Mouse (Mus musculus) heart, postnatal 25 days (tissue): ENCODE results near the gene Rgs12. TPM values are rescaled to one million over a fixed set of nuclear protein-coding genes. Genes with fewer than 3 reads are reported as not detected.

Source experiments
- DNase-seq: peaks from one replicate; pipeline ENCODE4 v3.0.0; 2022; ENCODE audit warnings: low spot score
- intact Hi-C: fragments of 180-260 bp; cut with DNase I; formaldehyde crosslinking; loops from one replicate; pipeline ENCODE4 v1.15.1; 2025
- total RNA-seq, 2 experiments: library from RNA; stranded (reverse); gene quantifications; 2 replicates each; pipeline ENCODE4 v1.2.3; 2021

Rgs12 gene
- total RNA-seq, 2 experiments from 2014 or later, result 16.0 to 16.2 TPM

DNA sequence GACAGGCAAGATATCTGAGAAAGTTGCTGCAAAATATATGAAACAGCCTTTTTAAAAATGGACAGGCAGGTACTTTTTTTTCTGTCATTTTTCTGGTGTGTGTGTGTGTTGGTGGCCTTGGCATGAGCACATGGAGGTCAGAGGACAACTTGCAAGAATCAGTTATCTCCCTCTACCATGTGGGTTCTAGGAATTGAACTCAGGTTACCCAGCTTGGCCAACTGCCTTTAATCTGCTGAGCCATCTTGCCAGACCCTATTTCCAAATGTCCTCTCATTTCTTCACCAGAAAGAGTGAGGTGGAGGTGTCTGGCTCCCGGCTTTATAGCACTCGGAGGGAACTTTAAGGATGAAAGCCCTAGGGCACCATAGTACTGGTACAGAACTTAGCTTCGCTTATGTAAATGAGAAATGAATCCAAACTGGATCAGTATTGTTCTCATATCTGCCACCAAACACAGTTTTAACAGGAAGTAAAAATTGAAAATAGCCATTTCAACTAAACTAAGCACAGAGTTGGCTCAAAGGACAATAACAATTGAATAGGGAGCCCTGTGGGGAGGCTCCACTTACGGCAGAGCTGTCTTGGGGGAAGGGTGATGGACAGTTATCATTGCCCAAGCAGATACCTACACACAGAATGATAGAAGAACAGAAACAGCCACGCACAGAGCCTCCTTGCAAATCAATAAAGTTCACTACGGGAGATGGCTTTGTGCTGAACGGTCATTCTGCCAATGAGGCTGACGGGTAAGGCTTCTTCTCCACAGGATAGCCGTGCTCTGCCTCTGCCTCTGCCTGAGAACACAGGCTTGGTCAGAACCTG is 18.9 kb upstream of the Rgs12 start:
- no peak for DNase-seq
- intact Hi-C loops, result loop anchor here (5.0 kb wide), 1 partner anchor 107 kb away; no protein-coding TSS in a partner anchor

DNA sequence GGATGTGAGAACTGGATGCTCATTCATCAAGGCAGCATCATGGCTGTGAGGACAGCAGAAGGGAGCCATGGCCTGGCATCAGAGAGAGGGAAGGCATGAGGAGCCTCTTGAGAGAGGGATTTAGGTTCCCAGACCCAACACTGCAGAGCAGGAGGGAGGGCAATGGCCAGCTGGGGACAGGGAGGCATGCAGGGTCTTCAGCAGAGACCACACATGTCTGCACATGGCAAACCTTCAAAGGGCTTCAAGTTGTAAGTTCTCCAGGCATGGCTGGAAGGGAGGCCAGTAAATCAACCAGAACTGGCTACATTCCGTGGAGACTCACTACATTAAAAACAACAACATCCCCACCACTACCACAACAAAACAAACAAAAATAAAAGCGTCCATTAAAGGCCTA is 18.2 kb upstream of the Rgs12 start:
- intact Hi-C loops, result loop anchor here (5.0 kb wide), 1 partner anchor 106 kb away; no protein-coding TSS in a partner anchor
- no peak for DNase-seq

DNA sequence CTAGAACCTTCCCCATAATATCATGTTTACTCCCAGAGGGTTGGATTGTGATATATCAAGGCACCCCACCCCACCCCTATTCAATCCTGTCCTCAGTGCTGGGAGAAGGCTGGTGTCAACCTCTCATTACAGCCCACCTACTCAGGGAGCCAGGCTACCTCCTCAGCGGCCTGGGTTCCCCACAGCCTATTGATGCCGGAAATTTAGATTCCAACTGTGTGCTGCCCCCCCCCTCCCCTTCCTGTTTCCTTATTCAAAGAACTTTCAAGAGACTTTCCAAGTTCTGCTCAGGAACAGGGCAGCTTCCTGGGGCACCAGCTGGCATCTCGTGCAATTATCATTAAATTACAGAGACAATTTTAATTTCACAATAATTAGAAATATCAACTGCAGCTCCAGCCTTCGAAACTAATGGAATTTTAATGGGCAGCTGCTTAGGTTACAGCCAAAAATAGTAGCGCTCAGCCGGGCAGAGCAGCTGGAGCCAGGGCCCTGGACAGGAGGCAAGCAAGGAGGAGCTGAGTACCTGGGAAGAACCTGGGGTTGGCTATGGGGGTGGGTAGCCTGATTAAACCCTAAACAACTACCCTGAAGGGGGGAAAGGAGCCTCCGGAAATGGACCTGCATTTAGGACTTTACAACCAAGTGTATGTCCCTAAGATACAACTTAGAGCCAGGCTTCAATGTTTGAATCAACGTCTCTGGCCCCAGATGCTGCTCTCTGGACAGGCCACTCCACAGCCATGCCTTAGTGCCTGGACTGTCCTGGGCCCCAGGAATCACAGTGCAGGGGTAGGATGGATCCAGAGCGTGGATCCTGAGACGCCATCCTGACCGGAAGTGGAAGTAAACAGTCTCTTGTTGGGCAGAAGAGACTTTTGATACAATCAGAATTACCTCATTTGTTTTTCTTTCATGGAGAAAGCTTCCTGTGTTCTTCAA is 17.5 kb upstream of the Rgs12 start:
- DNase-seq, result no peak
- intact Hi-C loops, result loop anchor here (2.0 to 5.0 kb wide), 2 partner anchors 37 to 106 kb away; no protein-coding TSS in a partner anchor

DNA sequence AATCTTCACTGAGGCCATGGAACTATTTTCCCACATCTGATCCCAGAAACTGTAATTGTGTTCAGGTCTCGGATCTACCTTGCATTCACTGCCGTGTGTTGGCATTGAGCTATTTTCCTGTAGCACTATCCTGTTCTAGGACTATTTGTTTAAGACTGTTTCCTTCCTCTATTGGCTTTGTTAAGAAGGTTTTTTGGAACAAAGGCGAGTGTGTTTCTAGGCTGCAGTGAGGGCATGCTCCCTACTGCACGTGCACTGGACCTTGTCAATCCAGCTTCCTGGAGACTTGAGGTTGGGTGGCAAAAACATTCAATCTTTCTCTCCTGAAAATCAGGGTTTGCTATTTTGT is 16.8 kb upstream of the Rgs12 start:
- DNase-seq, result no peak
- intact Hi-C loops, result loop anchor here (2.0 to 5.0 kb wide), 2 partner anchors 36 to 105 kb away; no protein-coding TSS in a partner anchor

DNA sequence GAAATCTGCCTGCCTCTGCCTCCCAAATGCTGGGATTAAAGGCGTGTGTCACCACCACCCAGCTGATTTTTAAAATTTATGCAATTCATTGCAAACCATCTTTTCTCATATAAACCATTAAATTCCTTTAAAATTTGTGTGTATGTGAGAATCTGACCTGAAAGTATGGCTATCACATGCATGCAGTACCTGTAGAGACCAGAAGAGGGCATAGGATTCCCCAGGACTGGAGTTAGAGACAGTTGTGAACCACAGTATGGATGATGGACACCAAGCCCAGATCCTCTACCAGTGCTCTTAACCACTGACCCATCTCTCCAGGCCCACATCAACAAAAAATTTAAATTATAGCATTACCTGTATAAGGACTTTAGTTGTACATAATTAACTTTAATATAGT is 15.8 kb upstream of the Rgs12 start:
- no peak for DNase-seq
- intact Hi-C loops, result loop anchor here (2.0 to 5.0 kb wide), 2 partner anchors 35 to 104 kb away; no protein-coding TSS in a partner anchor

DNA sequence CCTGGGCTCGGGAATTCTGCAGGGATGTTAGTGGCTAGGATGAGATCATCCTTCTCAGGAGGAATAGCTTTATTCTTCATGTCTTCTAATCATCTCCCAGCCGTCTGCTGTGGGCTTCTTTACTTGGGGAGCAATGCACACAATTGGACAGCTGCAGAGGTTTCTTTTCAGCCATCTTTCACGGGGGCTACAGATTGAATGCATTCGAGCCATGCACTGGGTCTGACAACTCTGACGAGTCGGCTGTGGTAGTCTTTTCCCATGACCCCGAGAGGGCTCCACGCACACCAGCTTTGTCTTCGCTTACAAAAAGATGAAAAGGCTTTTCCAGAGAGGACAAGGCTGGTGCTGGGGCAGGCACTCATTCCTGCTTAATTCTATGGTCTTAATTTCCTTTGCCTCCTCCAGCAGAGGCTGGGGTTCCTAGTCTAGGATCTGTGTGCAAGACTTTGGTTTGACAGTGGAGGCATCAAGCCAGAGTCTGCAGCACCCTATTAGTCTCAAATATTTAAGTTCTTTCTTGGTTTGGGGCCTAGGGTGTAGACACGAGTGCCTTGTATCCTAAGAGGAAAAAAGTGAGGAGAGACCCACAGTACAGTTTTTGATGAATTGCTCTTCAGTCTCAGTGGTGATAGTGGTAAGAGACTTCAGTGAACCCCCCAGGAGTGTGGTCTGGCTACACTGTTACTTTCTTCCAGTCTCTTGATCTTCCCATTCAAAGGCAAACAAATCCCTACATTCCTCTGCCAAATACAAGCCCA is 7.4 kb upstream of the Rgs12 start:
- no peak for DNase-seq
- intact Hi-C loops, result no loop called here

DNA sequence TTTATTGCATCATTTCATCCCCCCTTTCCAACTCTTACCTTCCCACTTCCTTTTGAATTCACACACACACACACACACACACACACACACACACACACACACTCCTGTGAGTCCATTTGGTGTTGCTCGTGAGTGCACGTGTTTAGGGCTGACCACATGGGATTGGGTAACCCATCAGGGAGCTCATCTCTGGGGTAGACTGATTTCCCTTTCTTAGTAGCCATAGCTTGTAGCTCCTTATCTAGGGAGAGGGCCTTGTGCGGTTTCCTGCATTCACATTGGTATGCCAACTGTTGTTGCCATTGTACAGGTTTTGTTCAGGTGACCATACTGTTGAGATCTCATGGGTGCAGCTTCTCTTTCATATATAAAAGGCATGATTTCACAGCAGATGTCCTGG is 5.8 kb upstream of the Rgs12 start:
- intact Hi-C loops, result no loop called here
- DNase-seq, result no peak

DNA sequence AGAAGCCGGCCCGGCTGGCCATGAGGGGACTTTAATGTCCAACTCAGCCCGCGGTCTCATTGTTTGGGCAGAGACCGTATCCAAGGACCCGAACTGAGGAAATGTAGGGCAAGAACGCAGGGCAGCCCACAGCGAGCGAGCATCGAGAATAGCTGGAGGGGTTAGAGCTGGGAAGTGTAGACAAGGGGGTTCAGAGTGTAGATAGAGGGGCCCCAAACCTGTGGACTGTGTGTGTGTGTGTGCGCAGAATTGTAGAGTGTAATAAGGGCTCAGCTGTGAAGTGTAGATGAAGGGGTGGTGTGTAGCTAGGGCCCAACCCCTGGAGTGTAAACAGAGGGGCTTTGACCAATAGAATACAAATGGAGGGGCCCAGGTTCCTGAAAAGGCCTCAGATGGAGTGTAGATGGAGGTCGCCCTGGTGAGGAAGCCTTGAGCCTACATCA is 545 bp downstream of the Rgs12 start:
- intact Hi-C loops, result no loop called here
- no peak for DNase-seq

DNA sequence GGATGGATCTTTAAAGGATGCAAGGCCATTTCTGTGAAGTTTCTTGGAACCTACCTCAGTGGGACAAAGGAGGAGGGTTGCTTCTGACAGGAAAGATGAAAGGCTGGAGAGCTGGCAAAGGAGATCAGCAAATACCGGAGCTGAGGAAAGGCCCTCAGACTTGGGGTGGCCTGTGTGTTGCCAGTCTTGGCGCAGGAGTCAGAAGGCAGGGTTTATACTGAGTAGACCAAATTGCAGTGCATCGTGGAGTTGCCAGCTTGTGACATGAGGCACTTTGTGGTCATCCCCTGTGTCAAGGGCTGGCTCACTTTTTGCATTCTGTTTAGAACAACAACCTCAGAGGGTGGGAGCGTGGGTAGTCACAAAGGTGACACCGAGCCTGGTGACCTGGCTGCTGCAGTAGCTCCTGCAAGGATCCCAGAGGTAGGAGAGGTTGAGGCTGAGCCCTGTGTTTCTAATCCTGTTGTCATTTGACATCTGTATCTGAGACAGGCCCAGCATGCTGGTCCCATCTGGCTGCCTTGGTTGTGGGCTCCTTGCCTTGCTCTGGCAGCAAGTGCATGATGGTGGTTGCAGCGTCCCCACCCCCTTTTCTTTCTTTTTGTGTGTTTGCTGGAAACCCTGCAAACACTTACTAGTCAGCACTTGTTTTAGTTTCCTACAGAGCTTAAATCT is 1.4 kb downstream of the Rgs12 start:
- intact Hi-C loops, result no loop called here
- no peak for DNase-seq

DNA sequence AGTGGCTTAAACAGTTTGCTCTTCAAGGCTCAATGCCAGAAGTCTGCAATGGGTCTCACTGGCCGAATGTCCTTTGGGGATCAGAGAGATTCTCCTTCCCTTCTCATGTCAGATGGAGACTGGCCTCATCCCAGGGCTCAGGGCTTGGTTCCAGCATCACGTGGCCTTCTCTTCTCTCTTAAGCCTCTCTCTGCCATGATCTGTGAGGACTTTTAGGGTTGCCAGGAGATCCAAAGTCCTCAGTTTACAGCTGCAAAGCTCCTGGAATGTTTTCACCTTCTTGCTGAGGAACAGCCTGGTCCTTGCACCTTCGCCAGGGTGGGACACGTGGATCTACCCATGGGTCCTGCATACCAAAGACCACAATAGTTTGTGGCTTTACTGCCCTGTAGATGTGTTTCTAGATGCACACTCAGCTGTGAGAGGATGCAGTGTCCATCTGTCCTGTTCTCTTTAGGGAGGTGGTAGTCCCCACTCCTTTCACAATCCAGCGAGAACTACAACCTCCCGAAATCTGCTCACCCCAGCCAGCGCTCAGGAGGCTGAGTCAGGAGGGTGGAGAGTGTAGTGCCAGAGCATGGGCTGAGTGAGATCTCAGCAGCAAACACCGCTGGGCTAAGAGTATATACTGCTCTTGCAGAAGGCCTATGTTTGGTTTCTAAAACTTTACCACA is 2.1 kb downstream of the Rgs12 start:
- intact Hi-C loops, result no loop called here
- DNase-seq, result no peak

DNA sequence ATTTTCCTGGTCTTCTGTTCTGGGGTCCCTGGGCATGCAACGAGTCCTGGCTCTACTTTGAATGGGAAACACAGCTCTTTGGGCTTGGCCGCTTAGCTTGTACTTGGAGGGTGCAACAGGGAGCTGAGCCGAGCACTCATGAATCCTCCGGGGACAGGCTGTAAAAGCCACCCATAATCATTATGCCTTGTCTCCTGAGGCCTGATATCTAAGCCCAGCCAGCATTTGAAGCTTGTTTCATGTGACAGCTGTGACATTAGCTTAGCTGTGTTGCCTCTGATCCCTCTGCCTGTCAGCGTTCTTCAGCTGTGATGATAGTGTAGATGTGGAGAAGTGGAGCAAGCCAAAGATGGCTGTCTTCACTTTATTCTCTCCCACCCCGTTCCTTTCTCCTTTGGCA is 5.3 kb downstream of the Rgs12 start:
- intact Hi-C loops, result no loop called here
- DNase-seq, result no peak

DNA sequence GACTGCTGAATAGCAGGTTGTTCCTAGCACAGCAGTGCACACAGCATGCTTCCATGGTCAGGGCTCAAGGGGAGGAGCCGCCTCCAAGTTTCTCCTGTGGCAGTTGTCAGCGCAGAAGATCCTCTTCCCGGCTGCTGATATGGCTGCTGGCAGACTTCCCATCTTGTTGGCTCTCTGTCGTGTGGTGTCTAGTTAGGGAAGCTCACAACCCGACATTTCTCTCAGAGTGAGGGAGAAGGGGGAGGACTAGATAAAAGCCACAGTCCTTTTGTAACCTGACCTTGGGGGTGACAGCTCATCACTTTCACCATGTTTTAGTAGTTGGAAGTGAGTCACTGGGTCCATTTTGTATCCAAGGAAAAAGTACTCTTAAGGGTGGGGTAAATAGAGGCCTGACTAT is 6.4 kb downstream of the Rgs12 start:
- no peak for DNase-seq
- intact Hi-C loops, result no loop called here

DNA sequence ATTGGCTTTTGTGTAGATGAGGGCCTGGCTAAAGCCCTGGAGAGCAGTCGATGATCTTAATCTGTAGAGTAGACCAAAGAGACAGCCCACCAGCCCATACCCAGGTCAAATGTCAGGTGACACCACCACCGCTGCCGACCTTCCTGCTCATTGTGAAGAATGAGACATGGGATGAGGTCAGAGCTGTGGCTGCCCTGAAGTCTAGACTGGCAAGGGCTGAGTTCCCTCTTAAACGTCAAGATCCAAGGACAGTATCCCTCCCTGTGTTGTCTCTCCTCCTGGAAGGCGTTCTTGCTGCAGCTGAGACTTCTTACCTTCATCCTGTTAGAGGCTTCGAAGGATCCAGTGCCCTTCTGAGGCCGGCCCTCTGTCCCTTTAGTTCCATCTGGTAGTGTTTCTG is 6.9 kb downstream of the Rgs12 start:
- intact Hi-C loops, result no loop called here
- no peak for DNase-seq

DNA sequence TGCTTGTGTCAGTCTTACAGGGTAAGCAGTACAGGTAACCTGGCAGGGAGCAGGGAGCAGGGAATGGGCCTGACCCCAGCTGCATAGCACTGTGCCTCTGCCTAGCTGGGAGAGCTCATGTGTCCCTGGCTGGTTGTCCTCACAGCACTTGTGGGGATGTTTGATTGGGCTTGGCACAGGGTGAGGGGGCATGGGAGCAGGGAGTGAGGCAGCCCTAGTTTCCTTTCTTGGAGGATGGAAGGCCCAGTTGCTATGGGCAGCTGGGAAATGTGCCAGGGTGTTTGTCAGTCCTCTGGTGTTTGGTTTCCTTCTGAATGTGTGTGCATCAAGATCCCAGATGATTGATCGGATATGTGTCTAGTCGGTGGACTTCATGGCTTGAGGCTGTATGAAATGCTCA is 7.8 kb downstream of the Rgs12 start:
- no peak for DNase-seq
- intact Hi-C loops, result no loop called here

DNA sequence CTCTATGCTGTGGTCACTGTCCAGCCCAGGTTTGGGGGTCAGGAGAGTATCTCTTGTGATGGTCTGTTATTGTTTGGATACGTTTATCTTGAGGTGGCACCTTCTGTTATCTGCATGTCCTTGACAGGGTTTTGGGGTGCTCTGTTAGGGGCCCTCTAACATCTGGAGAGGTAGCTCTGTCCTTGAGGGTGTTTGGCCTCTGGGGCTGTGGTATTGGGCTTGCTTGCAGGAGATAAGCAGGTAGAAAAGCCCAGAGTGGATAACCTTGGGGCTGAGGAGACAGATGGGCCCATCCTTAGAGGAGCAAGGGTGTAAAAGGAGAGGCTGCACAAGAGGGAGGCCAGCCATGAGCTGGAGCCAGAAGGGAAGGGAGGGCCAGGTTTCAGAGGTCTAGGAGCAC is 10.8 kb downstream of the Rgs12 start:
- intact Hi-C loops, result no loop called here
- no peak for DNase-seq

DNA sequence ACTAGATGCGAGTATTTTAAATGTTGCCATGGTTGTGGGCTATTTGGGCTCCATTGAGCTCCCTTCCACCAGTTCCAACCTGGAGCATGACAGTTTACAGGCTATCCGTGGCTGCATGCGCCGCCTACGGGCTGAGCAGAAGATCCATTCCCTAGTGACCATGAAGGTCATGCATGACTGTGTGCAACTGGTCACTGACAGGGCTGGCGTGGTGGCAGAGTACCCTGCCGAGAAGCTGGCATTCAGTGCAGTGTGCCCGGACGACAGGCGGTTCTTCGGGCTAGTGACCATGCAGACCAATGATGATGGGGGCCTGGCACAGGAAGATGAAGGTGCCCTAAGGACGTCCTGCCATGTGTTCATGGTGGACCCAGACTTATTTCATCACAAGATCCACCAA is 16.3 kb downstream of the Rgs12 start:
- intact Hi-C loops, result no loop called here
- no peak for DNase-seq

DNA sequence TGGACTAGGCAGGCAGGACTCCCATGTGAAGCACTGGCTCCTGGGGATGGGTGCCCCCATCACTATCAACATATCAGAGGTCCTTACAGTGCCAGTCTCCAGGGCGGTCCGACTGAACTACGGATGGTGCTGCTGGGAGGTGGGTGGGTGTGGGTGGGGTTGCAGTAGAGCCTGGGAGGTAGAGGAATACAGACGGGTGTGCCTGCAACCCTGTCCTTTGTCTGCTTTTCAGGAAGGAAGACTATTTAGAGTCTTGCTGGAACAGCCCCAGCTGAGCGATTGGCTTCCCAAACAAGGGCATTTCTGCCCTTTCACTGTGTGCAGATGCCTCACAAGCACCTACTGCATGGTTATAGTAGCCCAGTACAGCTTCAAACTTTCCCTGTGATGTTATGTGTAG is 19.1 kb downstream of the Rgs12 start:
- intact Hi-C loops, result loop anchor here (2.0 kb wide), 1 partner anchor 36 kb away; no protein-coding TSS in a partner anchor
- DNase-seq, result no peak

DNA sequence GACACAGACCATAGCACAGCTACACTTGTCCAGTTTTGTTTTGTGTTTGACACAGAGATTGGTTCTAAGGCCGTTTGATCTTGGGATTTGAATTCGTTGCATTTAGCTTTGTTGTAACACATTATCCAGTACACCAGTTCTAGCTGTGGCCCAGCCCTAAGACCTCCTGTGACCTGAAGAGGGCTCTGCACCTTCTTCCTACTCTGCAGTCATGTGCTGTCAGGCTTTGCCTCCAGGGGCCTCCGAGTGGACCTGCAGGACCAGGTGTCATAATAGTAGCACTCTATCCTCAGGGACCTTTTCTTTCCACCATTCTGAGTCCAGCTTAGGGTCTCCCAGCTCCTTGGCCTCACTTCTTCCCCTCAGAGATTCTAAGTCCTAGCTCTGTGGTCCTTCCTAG is 23.2 kb downstream of the Rgs12 start:
- intact Hi-C loops, result no loop called here
- DNase-seq, result no peak
